Comparison of ENCODE assay signal across 8 mouse cellular contexts in genomic region chr17:70429746-70430451, GRCm38 (mm10).
A peak's percentile ranks its signal among the peaks of the same experiment; 100 is the strongest.
DNase-seq lines count a peak whose midpoint lies in the region; ATAC-seq lines count a peak whose summit lies in the region.

No protein-coding gene starts in this region.

- no peaks in the 10 kb centered on the region for H3K4me1 ChIP-seq in embryonic facial prominence, embryonic 10.5 days
- no peaks in the 10 kb centered on the region for H3K4me1 ChIP-seq in limb, embryonic 11.5 days (ENCODE audit: control insufficient read depth, insufficient read depth, low read length)
- H3K4me1 ChIP-seq in midbrain, embryonic 15.5 days: no peaks in the 10 kb centered on the region
- H3K4me1 ChIP-seq in stomach, embryonic 15.5 days: no peaks in the 10 kb centered on the region

- WGBS in embryonic facial prominence, embryonic 10.5 days: 18% methylated on average over 17 of the region's 17 CpGs
- 16% methylated on average over 17 of the region's 17 CpGs for WGBS in limb, embryonic 11.5 days
- 14% methylated on average over 17 of the region's 17 CpGs for WGBS in midbrain, embryonic 15.5 days
- WGBS in stomach, embryonic 15.5 days: 14% methylated on average over 17 of the region's 17 CpGs

- no peaks in the 10 kb centered on the region for H3K36me3 ChIP-seq in embryonic facial prominence, embryonic 10.5 days (replicated peaks)
- H3K36me3 ChIP-seq in limb, embryonic 11.5 days (ENCODE audit: control insufficient read depth, insufficient read depth, low read length): no peaks in the 10 kb centered on the region
- no peaks in the 10 kb centered on the region for H3K36me3 ChIP-seq in midbrain, embryonic 15.5 days (replicated peaks)
- no peaks in the 10 kb centered on the region for H3K36me3 ChIP-seq in stomach, embryonic 15.5 days

- H3K9ac ChIP-seq in limb, embryonic 11.5 days (ENCODE audit: low read length): no peak overlapping the region
- H3K9ac ChIP-seq in midbrain, embryonic 15.5 days: no peak overlapping the region
- H3K9ac ChIP-seq in stomach, embryonic 15.5 days: no peak overlapping the region

- H3K4me3 ChIP-seq in embryonic facial prominence, embryonic 10.5 days: peak overlapping the region; percentile 27; the same call in 1 of the 2 replicates
- no peak overlapping the region for H3K4me3 ChIP-seq in limb, embryonic 11.5 days (ENCODE audit: low read depth, low read length)
- peak overlapping the region; percentile 21; the same call in 1 of the 2 replicates for H3K4me3 ChIP-seq in midbrain, embryonic 15.5 days
- no peak overlapping the region for H3K4me3 ChIP-seq in stomach, embryonic 15.5 days (replicated peaks)

- DNase-seq in CD4-positive, CD25-positive, alpha-beta regulatory T cell, adult 2 months (ENCODE audit: low read depth, low spot score): peak; percentile 16
- DNase-seq in embryonic facial prominence, embryonic 10.5 days (ENCODE audit: low spot score): peak; percentile 83
- peak; percentile 35 for DNase-seq in heart, adult 8-10 months (ENCODE audit: low spot score)
- peak; percentile 42 to 70 for DNase-seq in kidney, adult 8-10 months
- DNase-seq in limb, embryonic 11.5 days (ENCODE audit: low spot score): peak; percentile 86

- no peaks in the 10 kb centered on the region for H3K9me3 ChIP-seq in embryonic facial prominence, embryonic 10.5 days
- no peaks in the 10 kb centered on the region for H3K9me3 ChIP-seq in limb, embryonic 11.5 days (ENCODE audit: control insufficient read depth, low read length)
- no peaks in the 10 kb centered on the region for H3K9me3 ChIP-seq in midbrain, embryonic 15.5 days
- no peaks in the 10 kb centered on the region for H3K9me3 ChIP-seq in stomach, embryonic 15.5 days

- no peak overlapping the region for H3K27ac ChIP-seq in embryonic facial prominence, embryonic 10.5 days (replicated peaks)
- H3K27ac ChIP-seq in limb, embryonic 11.5 days (replicated peaks; ENCODE audit: low read depth, low read length): no peak overlapping the region
- no peak overlapping the region for H3K27ac ChIP-seq in midbrain, embryonic 15.5 days
- no peak overlapping the region for H3K27ac ChIP-seq in stomach, embryonic 15.5 days

- no peaks in the 10 kb centered on the region; the same call in 1 of the 2 replicates for H3K27me3 ChIP-seq in embryonic facial prominence, embryonic 10.5 days (replicated peaks; ENCODE audit: low read depth, poor library complexity, severe bottlenecking)
- no peaks in the 10 kb centered on the region for H3K27me3 ChIP-seq in limb, embryonic 11.5 days (ENCODE audit: control insufficient read depth, insufficient read depth, low read length)
- H3K27me3 ChIP-seq in midbrain, embryonic 15.5 days (replicated peaks): no peaks in the 10 kb centered on the region
- H3K27me3 ChIP-seq in stomach, embryonic 15.5 days (replicated peaks): no peaks in the 10 kb centered on the region

- peak overlapping the region; percentile 3; the same call in 1 of the 2 replicates for H3K4me2 ChIP-seq in limb, embryonic 11.5 days (ENCODE audit: low read depth, severe bottlenecking)
- H3K4me2 ChIP-seq in midbrain, embryonic 15.5 days: peak overlapping the region; percentile 45
- peak overlapping the region; percentile 29; the same call in 1 of the 2 replicates for H3K4me2 ChIP-seq in stomach, embryonic 15.5 days

- ATAC-seq in CD4-positive, CD25-positive, alpha-beta regulatory T cell, adult 4 months: no peak
- no peak for ATAC-seq in limb, embryonic 11.5 days (ENCODE audit: insufficient number of reproducible peaks, low FRiP score, low TSS enrichment, low read depth)
- ATAC-seq in midbrain, embryonic 15.5 days (replicated peaks): peak; percentile 87
- no peak for ATAC-seq in stomach, embryonic 15.5 days (ENCODE audit: insufficient read depth, low FRiP score, low read depth)

Comparison
In these comparisons a context has a peak if more than half of its experiments do, and no peak if none do; other contexts are left out.
1. DNase-seq: peak in every context shown above with its lines; median percentile 86 in limb, embryonic 11.5 days; 83 in embryonic facial prominence, embryonic 10.5 days; 56 in kidney, adult 8-10 months; 35 in heart, adult 8-10 months; 16 in CD4-positive, CD25-positive, alpha-beta regulatory T cell, adult 2 months.
2. H3K4me3 ChIP-seq: peak in embryonic facial prominence, embryonic 10.5 days (single experiment) and midbrain, embryonic 15.5 days (single experiment); none in limb, embryonic 11.5 days (single experiment) and stomach, embryonic 15.5 days (single experiment).
3. Peak in every context shown above with its lines, with median percentiles within 50 percentile points of each other: H3K4me2 ChIP-seq.